Mouse (Mus musculus) midbrain, postnatal 0 days (tissue): Measurements from ENCODE around the gene Paox. TPM values are rescaled to one million over a fixed set of nuclear protein-coding genes. Genes with fewer than 3 reads are reported as not detected.

Experiments used
- ATAC-seq: fragments of 200-750 bp; cut with Nextera tagmentation; 2 replicates; pipeline ENCODE4 v1.8.0; 2017; ENCODE audit warnings: moderate number of reproducible peaks, mild to moderate bottlenecking, moderate TSS enrichment, moderate library complexity; ENCODE audit not compliant: low FRiP score
- DNase-seq: peaks from one replicate; pipeline ENCODE4 v3.0.0-alpha.2; 2015; ENCODE audit warnings: low spot score
- H3K27ac ChIP-seq: fragments of 300-500 bp; sonication (generic); 2 replicates; pipeline ENCODE4 v1.5.1; 2014; ENCODE audit warnings: low read depth, mild to moderate bottlenecking, low read length, mixed read lengths
- H3K27me3 ChIP-seq: fragments of 300-500 bp; sonication (generic); 2 replicates; pipeline ENCODE4 v1.6.1; 2014; ENCODE audit warnings: low read length, control low read depth, mixed read lengths; ENCODE audit not compliant: insufficient read depth
- H3K36me3 ChIP-seq: fragments of 300-500 bp; sonication (generic); 2 replicates; pipeline ENCODE4 v1.6.1; 2014; ENCODE audit warnings: low read length, control low read depth, mixed read lengths; ENCODE audit not compliant: insufficient read depth
- H3K4me1 ChIP-seq: fragments of 300-500 bp; sonication (generic); 2 replicates; pipeline ENCODE4 v1.6.1; 2014; ENCODE audit warnings: mild to moderate bottlenecking, control low read depth, antibody characterized with exemption, low read length, mixed read lengths; ENCODE audit not compliant: insufficient read depth
- H3K4me2 ChIP-seq: fragments of 300-500 bp; sonication (generic); 2 replicates; pipeline ENCODE4 v1.6.1; 2014; ENCODE audit warnings: low read depth, mild to moderate bottlenecking, low read length, mixed read lengths; ENCODE audit not compliant: poor library complexity, severe bottlenecking
- H3K4me3 ChIP-seq: fragments of 300-500 bp; sonication (generic); 2 replicates; pipeline ENCODE4 v1.5.1; 2014; ENCODE audit warnings: low read depth, mild to moderate bottlenecking, low read length, moderate library complexity
- H3K9ac ChIP-seq: fragments of 300-500 bp; sonication (generic); replicated peaks from 2 replicates; pipeline ENCODE4 v1.6.1; 2014; ENCODE audit warnings: mild to moderate bottlenecking, low read length, moderate library complexity, mixed read lengths; ENCODE audit not compliant: poor library complexity, severe bottlenecking
- H3K9me3 ChIP-seq: fragments of 300-500 bp; sonication (generic); 2 replicates; pipeline ENCODE4 v1.6.1; 2016; ENCODE audit warnings: low read length, control low read depth
- CTCF ChIP-seq: IDR thresholded peaks from 2 replicates; pipeline ENCODE4 v1.5.1; 2016; ENCODE audit warnings: antibody characterized with exemption, mild to moderate bottlenecking
- WGBS: fragments of 180-500 bp; shearing (Covaris S2); extraction: QIAGEN DNeasy Blood & Tissue Kit; methylation state at CpG from one replicate; pipeline ENCODE4 v1.1.7; 2014; 5-methylcytosine and 5-hydroxymethylcytosine counted together
- polyA plus RNA-seq: library from polyadenylated mRNA; unstranded; fragments of >200 nt; fragmentation: Nextera tagmentation; extraction: Ambion mirVana; gene quantifications from 2 replicates; pipeline ENCODE4 v1.2.1, GENCODE M21; 2015
- total RNA-seq: library from RNA; depleted of rRNA; stranded (reverse); fragments of >200 nt; gene quantifications from 2 replicates; pipeline ENCODE4 v1.2.3, GENCODE M21; 2014

The Paox gene
- total and polyA plus RNA-seq, 2 experiments from 2014 or later: 8.6 to 12.5 TPM

DNA sequence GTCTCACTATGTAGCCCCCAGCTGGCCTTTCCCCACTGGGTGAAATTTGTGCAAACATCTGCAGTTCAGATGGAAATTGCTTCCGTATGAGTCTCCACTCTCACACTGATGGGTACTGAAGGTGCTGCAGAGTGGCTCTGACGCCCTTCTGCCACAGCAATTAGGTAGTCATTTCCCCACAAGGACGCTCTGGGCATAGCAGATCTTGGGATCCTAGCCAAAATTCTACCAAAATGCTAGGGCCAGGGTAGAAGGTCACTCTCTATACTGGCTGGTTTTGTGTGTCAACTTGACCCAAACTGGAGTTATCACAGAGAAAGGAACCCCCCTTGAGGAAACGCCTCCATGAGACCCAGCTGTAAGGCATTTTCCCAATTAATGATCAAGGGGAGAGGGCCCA, 11.6 kb upstream of the Paox start:
- no peak for TF ChIP-seq CTCF
- Histone ChIP-seq H3K36me3 (peaks cover 24% of the 10 kb centered on the region), H3K4me1 (no peaks in the 10 kb centered on the region), H3K9me3 (no peaks in the 10 kb centered on the region), H3K27me3 (no peaks in the 10 kb centered on the region), H3K9ac (no peak overlapping the region), H3K4me2 (no peak overlapping the region), H3K27ac (no peak overlapping the region), H3K4me3 (no peak overlapping the region)
- 87% methylated on average over 4 of the region's 4 CpGs for WGBS
- no peak for DNase-seq
- ATAC-seq: no peak

DNA sequence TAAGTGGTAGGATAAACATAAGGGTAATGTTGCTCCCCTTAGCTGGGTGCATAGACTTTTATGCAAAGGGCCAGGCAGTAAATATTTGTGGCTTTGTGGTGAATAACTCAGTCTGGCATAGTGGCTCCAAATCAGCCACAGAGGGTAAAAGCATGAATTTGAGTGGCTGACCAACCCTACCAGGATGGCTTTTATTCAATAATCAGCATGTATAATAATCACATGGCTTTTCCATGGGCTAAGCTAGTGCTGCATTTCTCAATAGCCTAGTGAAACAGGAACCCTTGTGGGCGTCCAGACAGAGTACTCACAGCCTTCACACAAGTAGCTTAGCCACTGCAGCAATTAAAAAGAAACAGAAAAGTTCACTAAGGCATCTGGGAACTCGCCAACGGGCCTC, 3.7 kb upstream of the Paox start:
- Histone ChIP-seq H3K4me2 (no peak overlapping the region), H3K9me3 (no peaks in the 10 kb centered on the region), H3K4me3 (no peak overlapping the region), H3K27ac (no peak overlapping the region), H3K27me3 (no peaks in the 10 kb centered on the region), H3K4me1 (no peaks in the 10 kb centered on the region), H3K36me3 (peaks cover 37% of the 10 kb centered on the region), H3K9ac (no peak overlapping the region)
- TF ChIP-seq CTCF: no peak
- ATAC-seq (no peak), DNase-seq (no peak)
- 72% methylated on average over 3 of the region's 3 CpGs for WGBS

DNA sequence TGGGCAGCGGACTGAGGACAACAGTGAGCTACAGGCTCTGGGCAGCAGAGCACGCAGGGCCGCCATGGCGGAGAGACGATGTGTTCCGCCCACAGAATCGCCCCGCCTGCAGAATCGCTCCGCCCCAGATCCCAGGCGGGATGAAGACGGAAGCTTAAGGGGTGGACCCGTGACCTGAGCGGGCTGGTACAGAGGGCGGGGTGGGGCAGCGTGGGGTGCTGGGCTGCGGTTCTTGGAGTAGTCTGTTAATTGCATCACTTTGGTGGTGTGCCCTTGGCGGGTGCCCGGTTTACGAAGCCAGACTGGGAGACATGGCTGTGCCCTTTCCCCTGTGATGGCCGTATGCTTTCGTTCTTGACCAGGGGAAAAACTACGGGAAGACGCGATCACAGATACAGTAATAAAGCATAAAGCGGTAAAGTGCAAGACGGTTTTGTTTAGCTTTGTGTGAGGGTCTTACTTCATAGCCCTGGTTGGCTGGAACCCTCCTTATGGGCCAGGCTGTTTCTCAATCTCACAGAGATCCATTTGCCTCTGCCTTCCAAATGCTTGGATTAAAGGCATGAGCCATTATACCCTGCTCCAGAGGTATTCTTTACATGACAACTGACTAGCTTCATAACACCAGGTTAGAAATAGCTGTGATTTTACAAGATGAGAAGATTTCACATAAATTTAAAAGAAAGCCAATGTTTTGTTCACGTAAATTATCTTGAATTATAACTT, 893 bp downstream of the Paox start, which contains the start of gene Echs1:
Echs1 (minus strand) TSS at position 148 of the 726 bp plus-strand sequence.
- no peak for TF ChIP-seq CTCF
- Histone ChIP-seq H3K4me1 (no peaks in the 10 kb centered on the region), H3K9ac (peak within 1 kb of the TSS; percentile 81), H3K36me3 (peaks cover 6% of the 10 kb centered on the region), H3K4me3 (peak within 1 kb of the TSS; percentile 68), H3K9me3 (no peaks in the 10 kb centered on the region), H3K27me3 (no peaks in the 10 kb centered on the region), H3K4me2 (peak within 1 kb of the TSS; percentile 65), H3K27ac (peak within 1 kb of the TSS; percentile 86)
- DNase-seq (peak; percentile 87), ATAC-seq (peak; percentile 93)
- 5% methylated on average over 24 of the region's 28 CpGs for WGBS

DNA sequence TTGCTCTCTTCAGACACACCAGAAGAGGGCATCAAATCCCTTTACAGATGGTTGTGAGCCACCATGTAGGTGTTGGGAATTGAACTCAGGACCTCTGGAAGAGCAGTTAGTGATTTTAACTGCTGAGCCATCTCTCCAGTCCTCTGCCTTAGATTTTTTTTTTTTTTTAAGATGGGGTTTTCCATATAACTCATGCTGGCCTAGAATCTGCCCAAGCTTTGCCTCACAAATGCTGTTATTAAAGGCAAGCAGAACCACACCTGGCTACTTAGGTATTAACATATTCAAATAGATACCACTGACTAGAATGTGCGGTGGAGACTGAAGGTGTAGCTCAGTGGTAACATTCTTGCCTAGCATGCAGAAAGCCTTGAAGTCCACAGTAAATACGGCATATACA, 4.9 kb downstream of the Paox start:
- TF ChIP-seq CTCF: no peak
- 85% methylated on average over 2 of the region's 2 CpGs for WGBS

DNA sequence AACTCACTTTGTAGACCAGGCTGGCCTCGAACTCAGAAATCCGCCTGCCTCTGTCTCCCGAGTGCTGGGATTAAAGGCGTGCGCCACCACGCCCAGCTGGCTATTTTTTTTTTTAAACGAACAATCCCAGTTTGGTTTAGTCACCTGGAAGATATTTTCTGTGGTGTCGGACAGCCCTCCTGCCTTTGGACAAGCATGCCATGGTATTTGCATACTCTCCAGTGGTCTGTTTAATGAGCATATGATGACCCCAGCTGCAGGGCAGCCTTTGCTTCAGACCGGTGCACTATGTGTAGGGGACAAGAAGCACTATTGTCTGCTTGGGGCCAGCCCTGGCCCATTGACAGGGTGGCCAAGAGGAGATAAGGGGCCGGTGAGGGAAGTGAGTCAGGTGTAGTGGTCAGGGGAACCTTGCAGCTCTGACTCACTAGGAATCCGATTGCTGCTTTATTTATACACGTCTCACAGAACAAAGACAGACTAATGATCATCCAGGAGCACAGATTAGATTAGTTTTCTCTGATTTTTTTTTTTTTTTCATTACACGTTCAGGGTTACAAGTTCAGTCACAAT, 5.8 kb downstream of the Paox start:
- DNase-seq (no peak), ATAC-seq (no peak)
- no peak for TF ChIP-seq CTCF
- H3K4me3 ChIP-seq: no peak overlapping the region
- H3K9me3 ChIP-seq: no peaks in the 10 kb centered on the region
- H3K27ac ChIP-seq: no peak overlapping the region
- no peak overlapping the region for H3K9ac ChIP-seq
- WGBS: 72% methylated on average over 11 of the region's 13 CpGs
- peaks cover 5% of the 10 kb centered on the region; the same call in 1 of the 2 replicates for H3K4me1 ChIP-seq
- H3K27me3 ChIP-seq: no peaks in the 10 kb centered on the region
- no peaks in the 10 kb centered on the region for H3K36me3 ChIP-seq
- no peak overlapping the region for H3K4me2 ChIP-seq

More for the DNA sequence above, 4.9 kb downstream of the Paox start:
- H3K27ac ChIP-seq: no peak overlapping the region
- no peaks in the 10 kb centered on the region for H3K9me3 ChIP-seq
- H3K27me3 ChIP-seq: no peaks in the 10 kb centered on the region
- ATAC-seq (no peak), DNase-seq (no peak)
- no peaks in the 10 kb centered on the region for H3K36me3 ChIP-seq
- H3K9ac ChIP-seq: no peak overlapping the region
- H3K4me3 ChIP-seq: no peak overlapping the region
- H3K4me1 ChIP-seq: peaks cover 5% of the 10 kb centered on the region; the same call in 1 of the 2 replicates
- no peak overlapping the region for H3K4me2 ChIP-seq

DNA sequence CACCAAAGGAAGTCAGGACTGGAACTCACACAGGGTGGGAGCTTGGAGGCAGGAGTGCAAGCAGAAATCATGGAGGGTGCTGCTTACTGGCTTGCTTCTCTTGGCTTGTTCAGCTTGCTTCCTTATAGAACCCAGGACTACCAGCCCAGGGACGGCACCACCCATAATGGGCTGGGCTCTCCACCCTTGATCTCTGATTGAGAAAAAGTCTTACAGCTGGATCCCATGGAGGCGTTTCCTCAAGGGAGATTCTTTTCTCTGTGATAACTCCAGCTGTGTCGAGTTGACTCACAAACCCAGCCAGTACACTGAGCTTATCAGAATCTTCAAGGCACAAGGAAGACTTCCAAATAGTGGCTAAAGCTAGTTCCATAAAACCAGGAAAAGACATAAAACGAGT, 7.2 kb downstream of the Paox start:
- no peak overlapping the region for H3K4me2 ChIP-seq
- no peak overlapping the region for H3K9ac ChIP-seq
- DNase-seq: no peak
- ATAC-seq: no peak
- TF ChIP-seq CTCF: no peak
- no peak overlapping the region for H3K4me3 ChIP-seq
- H3K27ac ChIP-seq: no peak overlapping the region
- no peaks in the 10 kb centered on the region for H3K27me3 ChIP-seq
- H3K9me3 ChIP-seq: no peaks in the 10 kb centered on the region
- 30% methylated on average over 4 of the region's 4 CpGs for WGBS
- H3K4me1 ChIP-seq: peaks cover 5% of the 10 kb centered on the region; the same call in 1 of the 2 replicates
- no peaks in the 10 kb centered on the region for H3K36me3 ChIP-seq
